In the genomic region with DNA sequence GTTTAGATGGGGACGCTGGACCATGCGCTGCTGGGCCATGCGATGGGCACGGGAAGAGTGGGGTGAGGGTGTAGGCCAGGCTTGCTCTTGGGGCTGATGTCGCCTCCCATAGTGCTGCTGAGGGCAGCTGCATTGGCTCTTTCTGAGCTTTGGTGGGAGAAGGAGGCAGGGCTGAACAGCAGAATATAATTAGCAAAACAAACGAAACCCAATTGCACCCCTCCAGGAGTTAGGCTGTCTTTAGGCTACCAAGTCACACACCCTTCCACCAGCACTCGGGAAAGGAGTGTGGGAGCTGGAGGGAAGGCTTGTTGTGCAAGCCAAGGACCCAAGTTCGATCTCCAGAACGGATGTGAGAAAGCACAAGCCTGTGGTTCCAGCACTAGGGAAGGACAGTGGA, we compare ENCODE assay signal across 15 mouse cellular contexts.
"Had no signal": no experiment of that assay in that cellular context is flagged by ENCODE, and none has a peak within 500 bp of the region (broad histone marks: within the 10 kb centered on the region; RNA-seq: fewer than 3 reads in every experiment).

No protein-coding gene starts in this region.

- H3K9me3 ChIP-seq: limb, embryonic 10.5 days; liver, embryonic 15.5 days; midbrain, embryonic 10.5 days; neural tube, embryonic 15.5 days had no signal

- H3K9ac ChIP-seq: liver, embryonic 15.5 days; neural tube, embryonic 15.5 days had no signal

- DNase-seq: kidney, adult 8-10 months; kidney, postnatal 36 days; lung, adult 2 months; thymus, adult 18-20 months; thymus, postnatal 36 days had no signal

- H3K4me3 ChIP-seq: limb, embryonic 10.5 days; liver, embryonic 15.5 days; midbrain, embryonic 10.5 days; myocyte had no signal

- H3K36me3 ChIP-seq: limb, embryonic 10.5 days; liver, embryonic 15.5 days; midbrain, embryonic 10.5 days; neural tube, embryonic 15.5 days had no signal

- H3K27ac ChIP-seq: kidney, postnatal 0 days; limb, embryonic 10.5 days; liver, embryonic 15.5 days; midbrain, embryonic 10.5 days; neural tube, embryonic 15.5 days; stomach, postnatal 0 days had no signal

- H3K4me2 ChIP-seq: liver, embryonic 11.5 days; liver, embryonic 15.5 days had no signal

- ATAC-seq: intestine, postnatal 0 days; lung, postnatal 0 days had no signal
